Mouse (Mus musculus) MEL (cell line): ENCODE measurements around the gene Abhd11. TPM values are rescaled to one million over a fixed set of nuclear protein-coding genes. Genes with fewer than 3 reads are reported as not detected.
"Not testable (repeated sequence)": the region's sequence is repeated elsewhere in the genome, so short reads cannot be mapped to it uniquely, and the experiment has no call there.

ENCODE experiments used
- DNase-seq: peaks from one replicate; pipeline ENCODE4 v3.0.0; 2011; ENCODE audit warnings: low read depth, low spot score
- H3K27ac ChIP-seq: 2 replicates; pipeline ENCODE4 v1.5.1; 2012; ENCODE audit warnings: low read depth, mild to moderate bottlenecking, control low read depth, low read length, moderate library complexity; ENCODE audit not compliant: control insufficient read depth
- H3K27me3 ChIP-seq, 2 experiments: fragments of 150-350 bp in 1 of 2; sonication (generic) in 1 of 2; 2 replicates each; pipeline ENCODE4 v1.6.1; 2012; ENCODE audit warnings: low read length in 2 of 2, mild to moderate bottlenecking in 2 of 2, improper control_type of control experiment in 1 of 2, moderate library complexity in 1 of 2; ENCODE audit not compliant: insufficient read depth in 2 of 2, control insufficient read depth in 1 of 2
- H3K36me3 ChIP-seq, 2 experiments: 2 replicates each; pipeline ENCODE4 v1.6.1; 2012 to 2014; ENCODE audit warnings: low read length in 2 of 2, improper control_type of control experiment in 1 of 2, inconsistent platforms in 1 of 2, mild to moderate bottlenecking in 1 of 2; ENCODE audit not compliant: insufficient read depth in 2 of 2, control insufficient read depth in 1 of 2
- H3K4me1 ChIP-seq, 2 experiments: fragments of 150-350 bp in 1 of 2; sonication (generic) in 1 of 2; 2 replicates each; pipeline ENCODE4 v1.6.1; 2012; ENCODE audit warnings: low read length in 2 of 2, improper control_type of control experiment in 1 of 2, mild to moderate bottlenecking in 1 of 2; ENCODE audit not compliant: insufficient read depth in 2 of 2, control insufficient read depth in 1 of 2
- H3K4me3 ChIP-seq, 2 experiments: fragments of 150-350 bp in 1 of 2; sonication (generic) in 1 of 2; 2 replicates each; pipeline ENCODE4 v1.5.1; 2012; ENCODE audit warnings: low read depth in 2 of 2, low read length in 2 of 2, mild to moderate bottlenecking in 2 of 2, moderate library complexity in 2 of 2, control low read depth in 1 of 2, improper control_type of control experiment in 1 of 2; ENCODE audit not compliant: control insufficient read depth in 1 of 2, insufficient read depth in 1 of 2
- H3K79me2 ChIP-seq: 2 replicates; pipeline ENCODE4 v1.6.1; 2012; ENCODE audit warnings: mild to moderate bottlenecking, low read length, moderate library complexity; ENCODE audit not compliant: control insufficient read depth, poor library complexity, insufficient read depth
- H3K9ac ChIP-seq: 2 replicates; pipeline ENCODE4 v1.6.1; 2012; ENCODE audit warnings: low read depth, mild to moderate bottlenecking, control low read depth, low read length, moderate library complexity; ENCODE audit not compliant: control insufficient read depth, poor library complexity, severe bottlenecking
- H3K9me3 ChIP-seq: fragments of 150-350 bp; sonication (generic); replicated peaks from 2 replicates; pipeline ENCODE4 v1.6.1; 2012; ENCODE audit warnings: mild to moderate bottlenecking, low read length, improper control_type of control experiment, moderate library complexity; ENCODE audit not compliant: insufficient read depth
- BHLHE40 ChIP-seq: IDR thresholded peaks from 2 replicates; pipeline ENCODE4 v1.6.1; 2012; ENCODE audit warnings: low read depth, mild to moderate bottlenecking, inconsistent platforms, low read length, improper control_type of control experiment, borderline replicate concordance
- CHD1 ChIP-seq: IDR thresholded peaks from 2 replicates; pipeline ENCODE4 v1.6.1; 2012; ENCODE audit warnings: low read depth, mild to moderate bottlenecking, inconsistent platforms, low read length, improper control_type of control experiment
- CHD2 ChIP-seq: IDR thresholded peaks from 2 replicates; pipeline ENCODE4 v1.6.1; 2011; ENCODE audit warnings: low read length, improper control_type of control experiment
- CTCF ChIP-seq, 3 experiments: IDR thresholded peaks in 2 of 3; conservative IDR thresholded peaks in 1 of 3; 2 replicates each; pipeline ENCODE4 v1.5.1; 2011 to 2012; ENCODE audit warnings: low read length in 3 of 3, low read depth in 2 of 3, mild to moderate bottlenecking in 2 of 3, improper control_type of control experiment in 1 of 3, inconsistent platforms in 1 of 3, mixed read lengths in 1 of 3, moderate library complexity in 1 of 3; ENCODE audit not compliant: control insufficient read depth in 1 of 3, insufficient read depth in 1 of 3, poor library complexity in 1 of 3, severe bottlenecking in 1 of 3
- ELF1 ChIP-seq: IDR thresholded peaks from 2 replicates; pipeline ENCODE4 v1.6.1; 2014; ENCODE audit warnings: low read depth, mild to moderate bottlenecking, inconsistent platforms, low read length, improper control_type of control experiment, moderate library complexity
- EP300 ChIP-seq, 2 experiments: IDR thresholded peaks; 2 replicates each; pipeline ENCODE4 v1.6.1; 2011; ENCODE audit warnings: improper control_type of control experiment in 2 of 2, low read length in 2 of 2, low read depth in 1 of 2, mild to moderate bottlenecking in 1 of 2
- ETS1 ChIP-seq: IDR thresholded peaks from 2 replicates; pipeline ENCODE4 v1.6.1; 2012; ENCODE audit warnings: low read depth, mild to moderate bottlenecking, inconsistent platforms, low read length, improper control_type of control experiment, moderate library complexity
- GATA1 ChIP-seq: IDR thresholded peaks from 2 replicates; pipeline ENCODE4 v1.6.1; 2011; ENCODE audit warnings: low read depth, low read length, improper control_type of control experiment
- MAX ChIP-seq: IDR thresholded peaks from 2 replicates; pipeline ENCODE4 v1.6.1; 2011; ENCODE audit warnings: low read length, improper control_type of control experiment
- MAZ ChIP-seq: IDR thresholded peaks from 2 replicates; pipeline ENCODE4 v1.6.1; 2012; ENCODE audit warnings: low read depth, mild to moderate bottlenecking, inconsistent platforms, low read length, improper control_type of control experiment
- MEF2A ChIP-seq: IDR thresholded peaks from 2 replicates; pipeline ENCODE4 v1.6.1; 2014; ENCODE audit warnings: low read depth, mild to moderate bottlenecking, inconsistent platforms, low read length, improper control_type of control experiment; ENCODE audit not compliant: poor library complexity, insufficient replicate concordance, severe bottlenecking; ENCODE audit errors: extremely low read depth
- MXI1 ChIP-seq: IDR thresholded peaks from 2 replicates; pipeline ENCODE4 v1.6.1; 2011; ENCODE audit warnings: mild to moderate bottlenecking, low read depth, low read length, improper control_type of control experiment
- MYB ChIP-seq: IDR thresholded peaks from 2 replicates; pipeline ENCODE4 v1.6.1; 2011; ENCODE audit warnings: mild to moderate bottlenecking, low read depth, low read length, improper control_type of control experiment
- NELFE ChIP-seq: IDR thresholded peaks from 2 replicates; pipeline ENCODE4 v1.6.1; 2011; ENCODE audit warnings: low read depth, low read length, improper control_type of control experiment
- POLR2AphosphoS2 ChIP-seq: IDR thresholded peaks from 2 replicates; pipeline ENCODE4 v1.6.1; 2011; ENCODE audit warnings: low read length, improper control_type of control experiment
- POLR2AphosphoS5 ChIP-seq: IDR thresholded peaks from 2 replicates; pipeline ENCODE4 v1.6.1; 2012; ENCODE audit warnings: low read depth, borderline replicate concordance, mild to moderate bottlenecking, inconsistent platforms, low read length, moderate library complexity, mixed read lengths
- RAD21 ChIP-seq: IDR thresholded peaks from 2 replicates; pipeline ENCODE4 v1.6.1; 2011; ENCODE audit warnings: mild to moderate bottlenecking, low read depth, low read length, improper control_type of control experiment
- RCOR1 ChIP-seq: IDR thresholded peaks from 2 replicates; pipeline ENCODE4 v1.6.1; 2012; ENCODE audit warnings: low read depth, mild to moderate bottlenecking, inconsistent platforms, low read length, improper control_type of control experiment
- SIN3A ChIP-seq: IDR thresholded peaks from 2 replicates; pipeline ENCODE4 v1.6.1; 2012; ENCODE audit warnings: low read length, improper control_type of control experiment, inconsistent platforms
- SMC3 ChIP-seq: IDR thresholded peaks from 2 replicates; pipeline ENCODE4 v1.6.1; 2011; ENCODE audit warnings: low read depth, low read length, improper control_type of control experiment
- TAL1 ChIP-seq: IDR thresholded peaks from 2 replicates; pipeline ENCODE4 v1.6.1; 2012; ENCODE audit warnings: mild to moderate bottlenecking, inconsistent platforms, low read length, moderate library complexity, mixed read lengths
- TCF12 ChIP-seq: IDR thresholded peaks from 2 replicates; pipeline ENCODE4 v1.6.1; 2014; ENCODE audit warnings: low read depth, mild to moderate bottlenecking, inconsistent platforms, low read length, improper control_type of control experiment, moderate library complexity
- USF1 ChIP-seq: IDR thresholded peaks from 2 replicates; pipeline ENCODE4 v1.6.1; 2014; ENCODE audit warnings: low read depth, mild to moderate bottlenecking, inconsistent platforms, low read length, improper control_type of control experiment, moderate library complexity
- USF2 ChIP-seq, 2 experiments: IDR thresholded peaks; 2 replicates each; pipeline ENCODE4 v1.6.1; 2011 to 2012; ENCODE audit warnings: improper control_type of control experiment in 2 of 2, low read length in 2 of 2, borderline replicate concordance in 1 of 2, inconsistent platforms in 1 of 2, low read depth in 1 of 2, mild to moderate bottlenecking in 1 of 2; ENCODE audit not compliant: insufficient read depth in 1 of 2
- ZC3H11A ChIP-seq: IDR thresholded peaks from 2 replicates; pipeline ENCODE4 v1.6.1; 2012; ENCODE audit warnings: low read depth, mild to moderate bottlenecking, inconsistent platforms, low read length, improper control_type of control experiment
- ZKSCAN1 ChIP-seq: IDR thresholded peaks from 2 replicates; pipeline ENCODE4 v1.6.1; 2012; ENCODE audit warnings: low read depth, mild to moderate bottlenecking, inconsistent platforms, low read length, improper control_type of control experiment, moderate library complexity
- ZMIZ1 ChIP-seq: IDR thresholded peaks from 2 replicates; pipeline ENCODE4 v1.6.1; 2012; ENCODE audit warnings: low read depth, mild to moderate bottlenecking, inconsistent platforms, low read length, improper control_type of control experiment, moderate library complexity
- ZNF384 ChIP-seq: IDR thresholded peaks from 2 replicates; pipeline ENCODE4 v1.6.1; 2012; ENCODE audit warnings: low read depth, mild to moderate bottlenecking, inconsistent platforms, low read length, improper control_type of control experiment
- polyA plus RNA-seq, 2 experiments: library from polyadenylated mRNA; stranded (reverse) in 1 of 2; unstranded in 1 of 2; fragments of >175 nt in 1 of 2; fragments of >200 nt in 1 of 2; gene quantifications; 2 replicates each; pipeline versions ENCODE4 v1.2.1 to v1.2.4; 2012; ENCODE audit warnings: low replicate concordance in 2 of 2, low read depth in 1 of 2; ENCODE audit not compliant: insufficient read length in 2 of 2, insufficient read depth in 1 of 2, missing spikeins in 1 of 2
- total RNA-seq: library from RNA; depleted of rRNA; stranded (reverse); fragments of 300-350 nt; gene quantifications from 2 replicates; pipeline ENCODE4 v1.2.3, GENCODE M21; 2012

Gene Abhd11
- total and polyA plus RNA-seq, 3 experiments = 51.7 to 55.9 TPM; not detected in 1

GRCm38 (mm10) chr5:135044575-135044974 is 35.6 kb downstream of the Abhd11 start:
- TF ChIP-seq MAZ = no peak
- TF ChIP-seq CHD2 = no peak
- TF ChIP-seq NELFE = no peak
- no peak for TF ChIP-seq MEF2A
- TF ChIP-seq POLR2AphosphoS5 = no peak
- no peak for TF ChIP-seq USF1
- TF ChIP-seq ELF1 = no peak
- TF ChIP-seq BHLHE40 = no peak
- no peak for TF ChIP-seq RAD21
- TF ChIP-seq TCF12 = no peak
- no peak for TF ChIP-seq ZNF384
- TF ChIP-seq TAL1 = no peak
- TF ChIP-seq ZC3H11A = no peak
- TF ChIP-seq CHD1 = no peak
- H3K27me3 ChIP-seq = no peaks in the 10 kb centered on the region
- no peaks in the 10 kb centered on the region for H3K79me2 ChIP-seq
- no peaks in the 10 kb centered on the region for H3K36me3 ChIP-seq
- H3K27ac ChIP-seq = no peak overlapping the region
- H3K4me3 ChIP-seq = no peak overlapping the region
- no peak for DNase-seq
- no peak overlapping the region for H3K9ac ChIP-seq
- H3K9me3 ChIP-seq = no peaks in the 10 kb centered on the region
- H3K4me1 ChIP-seq = no peaks in the 10 kb centered on the region

- H3K79me2 ChIP-seq = no peaks in the 10 kb centered on the region
- no peak overlapping the region for H3K27ac ChIP-seq
- H3K9ac ChIP-seq = no peak overlapping the region
- no peak for DNase-seq
- peaks cover 0 to 2% of the 10 kb centered on the region in 2 experiments; a peak in 1 of 4 replicates for H3K36me3 ChIP-seq
- H3K4me1 ChIP-seq = no peaks in the 10 kb centered on the region
- H3K9me3 ChIP-seq = no peaks in the 10 kb centered on the region
- H3K4me3 ChIP-seq = no peak overlapping the region
- TF ChIP-seq POLR2AphosphoS5 (no peak), CTCF (IDR thresholded peaks at IDR 0.05 in 2 of 3, conservative IDR thresholded peaks at IDR 0.05 in 1 of 3; ENCODE audit: control insufficient read depth in 1 of 3, insufficient read depth in 1 of 3, low read depth in 2 of 3, low read length in 3 of 3, poor library complexity in 1 of 3, severe bottlenecking in 1 of 3) (no peak), POLR2AphosphoS2 (no peak), USF2 (IDR thresholded peaks at IDR 0.05; ENCODE audit: borderline replicate concordance in 1 of 2, insufficient read depth in 1 of 2, low read depth in 1 of 2, low read length in 2 of 2) (no peak), GATA1 (no peak), EP300 (IDR thresholded peaks at IDR 0.05; ENCODE audit: low read depth in 1 of 2, low read length in 2 of 2) (no peak), RAD21 (no peak), SIN3A (no peak), ZNF384 (no peak), MYB (no peak), RCOR1 (no peak), MXI1 (no peak), MAZ (no peak), SMC3 (no peak), MEF2A (no peak), ZKSCAN1 (no peak), USF1 (no peak), ZMIZ1 (no peak), MAX (no peak), ETS1 (no peak)
- no peaks in the 10 kb centered on the region for H3K27me3 ChIP-seq
These were observed 39.6 kb downstream of the Abhd11 start for GRCm38 (mm10) chr5:135048539-135048938.

DNA sequence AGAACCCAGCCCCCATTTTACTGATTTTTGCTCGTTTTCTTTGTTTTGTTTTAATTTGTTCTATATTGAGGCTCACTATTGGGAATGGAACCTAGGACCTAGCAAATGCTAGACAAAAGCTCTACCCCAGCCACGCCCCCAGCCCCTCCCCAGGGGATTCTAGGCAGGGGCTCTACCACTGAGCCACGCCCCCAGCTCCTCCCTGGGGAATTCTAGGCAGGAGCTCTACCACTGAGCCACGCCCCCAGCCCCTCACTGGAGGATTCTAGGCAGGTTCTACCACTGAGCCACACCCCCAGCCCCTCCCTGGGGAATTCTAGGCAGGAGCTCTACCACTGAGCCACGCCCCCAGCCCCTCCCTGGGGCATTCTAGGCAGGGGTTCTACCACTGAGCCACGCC is 40.3 kb downstream of the Abhd11 start:
- H3K36me3 ChIP-seq, H3K27me3 ChIP-seq, DNase-seq: not testable (repeated sequence)

More for the DNA sequence above, 40.3 kb downstream of the Abhd11 start:
- not testable (repeated sequence) for H3K27ac ChIP-seq, H3K9ac ChIP-seq, H3K4me3 ChIP-seq, H3K79me2 ChIP-seq, H3K9me3 ChIP-seq, H3K4me1 ChIP-seq
